Mouse (Mus musculus) liver, postnatal 0 days (tissue): Measurements from ENCODE around the gene Itga1.

Source experiments
- CTCF ChIP-seq: sonication (generic); IDR thresholded peaks from 2 replicates; pipeline ENCODE4 v1.5.1; 2016; ENCODE audit warnings: antibody characterized with exemption, low read depth
- EP300 ChIP-seq: IDR thresholded peaks from 2 replicates; pipeline ENCODE4 v1.6.1; 2016; ENCODE audit warnings: antibody characterized with exemption, low read depth, mild to moderate bottlenecking

DNA sequence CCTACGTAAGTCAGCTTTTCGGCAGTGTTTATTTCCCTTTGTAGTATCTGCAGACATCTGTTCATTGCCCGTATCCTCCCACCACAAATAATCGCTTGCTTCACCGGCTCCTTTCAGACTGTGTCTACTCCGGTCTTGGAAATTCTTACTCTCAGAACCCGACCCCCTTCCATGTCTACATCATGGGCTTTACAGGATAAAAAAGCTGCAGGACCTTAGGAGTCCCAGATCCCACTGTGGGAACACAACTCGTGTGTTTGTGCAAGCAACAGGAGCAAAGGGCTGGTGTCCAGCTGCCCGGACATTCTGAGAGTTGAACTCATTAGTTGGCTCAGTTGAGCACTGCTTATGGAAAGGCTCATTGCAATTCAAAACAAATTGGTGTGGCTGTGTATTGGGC lies 47.0 kb downstream of the Itga1 start:
- TF ChIP-seq EP300 = no peak
- TF ChIP-seq CTCF = no peak
